Mouse (Mus musculus): Measurements from ENCODE around the gene Zfp536.
"Not testable (repeated sequence)": the region's sequence is repeated elsewhere in the genome, so short reads cannot be mapped to it uniquely, and the experiment has no call there.

Zfp536 gene

GRCm38 (mm10) chr7:37753024-37753423, 20.4 kb downstream of the Zfp536 start:
- DNase-seq: no peak

- DNase-seq: no peak
These were observed 27.2 kb downstream of the Zfp536 start for GRCm38 (mm10) chr7:37746133-37746761.

- no peak for DNase-seq
These were observed 30.1 kb downstream of the Zfp536 start for GRCm38 (mm10) chr7:37743350-37743749.

DNA sequence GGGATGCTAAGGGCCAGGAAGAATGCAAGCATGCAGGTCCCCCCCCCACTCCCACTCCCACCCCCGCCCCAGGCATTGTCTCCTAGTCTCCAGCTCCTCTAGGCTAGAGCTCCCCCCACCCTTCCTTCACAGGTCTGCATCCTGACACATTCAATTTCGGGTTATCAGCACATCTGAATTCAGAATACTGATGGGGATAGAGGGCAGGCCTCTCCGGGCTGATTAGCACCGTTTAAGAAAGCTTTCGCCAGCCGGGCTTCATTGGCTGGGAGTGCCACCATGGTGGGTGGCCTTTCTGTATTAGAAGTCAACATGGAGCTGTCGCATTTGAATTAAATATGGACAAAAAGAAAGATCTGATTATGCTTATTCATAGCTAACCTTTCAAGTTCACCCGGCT, 36.2 kb downstream of the Zfp536 start:
- DNase-seq: no peak

GRCm38 (mm10) chr7:37736413-37736720, 37.1 kb downstream of the Zfp536 start:
- DNase-seq: no peak

- no peak for DNase-seq
These were observed 37.6 kb downstream of the Zfp536 start for GRCm38 (mm10) chr7:37735707-37736412.

DNA sequence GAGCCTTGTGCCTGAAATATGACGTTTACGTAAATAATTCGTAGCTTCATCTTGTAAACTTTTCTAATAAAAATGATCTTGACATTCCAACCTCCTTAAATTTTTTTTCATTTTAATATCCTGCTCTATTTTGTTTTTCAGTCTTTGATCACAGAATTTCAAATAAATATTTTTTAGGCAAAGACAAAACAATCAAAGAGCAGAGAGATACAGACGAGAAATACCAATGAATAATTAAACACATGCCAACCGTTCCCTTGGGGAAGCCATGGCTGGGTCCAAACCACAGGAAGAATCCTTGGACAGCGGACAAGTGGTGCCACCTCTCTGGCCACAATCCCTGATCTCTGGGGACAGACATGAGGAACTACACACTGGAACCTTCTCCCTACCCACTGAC, 38.3 kb downstream of the Zfp536 start:
- DNase-seq: no peak

DNA sequence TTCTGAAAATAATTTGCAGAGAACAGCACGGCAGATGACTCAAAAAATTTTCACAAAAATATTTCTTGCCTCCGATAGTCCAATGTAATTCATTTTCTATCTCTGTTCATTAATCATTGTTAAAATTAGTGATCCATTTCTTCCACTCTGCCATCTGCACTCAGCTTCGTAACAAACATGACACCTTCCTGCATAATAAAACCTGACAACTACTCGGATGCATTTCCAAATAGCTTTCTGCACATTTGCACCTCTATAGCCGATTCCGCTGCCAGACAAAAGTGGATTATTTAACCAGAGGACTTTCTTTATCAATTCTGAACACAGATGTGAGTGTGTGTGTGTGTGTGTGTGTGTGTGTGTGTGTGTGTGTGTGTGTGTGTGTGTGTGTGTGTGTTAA, 38.9 kb downstream of the Zfp536 start:
- DNase-seq: no peak

DNA sequence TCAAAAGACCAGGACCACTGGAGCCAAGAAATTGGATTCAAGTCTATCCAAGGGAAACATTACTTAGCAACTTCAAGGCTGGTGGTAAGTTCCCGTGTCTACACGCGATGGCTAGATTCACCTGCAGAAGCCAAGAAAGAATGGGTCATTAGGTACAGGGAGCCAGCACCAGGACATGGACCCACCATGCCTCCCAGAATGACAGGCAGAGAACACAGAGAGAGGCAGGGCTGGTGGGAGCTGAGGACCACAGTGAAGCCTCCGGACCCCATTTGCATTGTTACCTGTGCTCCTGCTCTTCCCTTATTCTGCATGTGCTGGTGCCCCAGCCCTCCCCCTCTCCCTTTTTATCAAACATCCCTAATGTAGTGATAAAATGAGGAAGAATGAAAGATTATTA, 39.4 kb downstream of the Zfp536 start:
- no peak for DNase-seq

DNA sequence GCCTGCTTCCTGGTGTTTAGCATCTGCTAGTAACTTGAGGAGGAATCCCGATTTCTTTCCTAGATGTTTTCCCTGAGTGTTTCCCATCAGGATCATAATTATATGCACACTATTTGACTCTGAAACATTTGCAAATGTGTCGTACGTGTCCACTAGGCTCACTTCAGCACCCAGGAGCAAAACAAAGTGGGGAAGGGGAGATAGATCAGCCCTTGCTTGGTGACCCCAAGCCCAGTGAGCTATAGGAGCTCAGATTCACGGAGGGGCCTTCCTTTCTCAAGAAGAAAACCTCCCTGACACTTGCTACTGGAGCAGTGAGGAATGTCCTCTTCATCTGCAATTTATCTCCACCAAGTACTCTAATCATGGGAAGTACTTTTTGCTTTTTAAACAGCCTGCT, 40.7 kb downstream of the Zfp536 start:
- no peak for DNase-seq

DNA sequence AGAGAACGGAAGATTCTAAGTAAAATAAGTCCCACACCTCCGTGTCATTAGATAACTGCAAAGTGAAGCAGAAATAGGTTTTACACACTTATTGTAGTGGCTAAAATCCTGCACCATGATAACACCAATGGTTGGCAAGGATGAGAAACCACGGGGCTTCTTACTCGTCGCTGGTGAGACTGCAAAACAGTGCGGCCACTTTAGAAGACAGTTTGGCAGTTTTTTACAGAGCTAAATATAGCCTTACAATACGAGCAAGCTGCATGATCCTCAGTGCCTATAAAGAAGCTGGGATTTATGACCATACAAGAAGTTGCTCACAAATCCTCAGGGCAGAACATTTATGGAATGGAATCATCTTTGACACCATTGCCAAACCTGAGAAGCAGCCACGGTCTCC, 45.7 kb downstream of the Zfp536 start:
- no peak for DNase-seq

- DNase-seq: no peak
These were observed 49.2 kb downstream of the Zfp536 start for GRCm38 (mm10) chr7:37724002-37724790.

DNA sequence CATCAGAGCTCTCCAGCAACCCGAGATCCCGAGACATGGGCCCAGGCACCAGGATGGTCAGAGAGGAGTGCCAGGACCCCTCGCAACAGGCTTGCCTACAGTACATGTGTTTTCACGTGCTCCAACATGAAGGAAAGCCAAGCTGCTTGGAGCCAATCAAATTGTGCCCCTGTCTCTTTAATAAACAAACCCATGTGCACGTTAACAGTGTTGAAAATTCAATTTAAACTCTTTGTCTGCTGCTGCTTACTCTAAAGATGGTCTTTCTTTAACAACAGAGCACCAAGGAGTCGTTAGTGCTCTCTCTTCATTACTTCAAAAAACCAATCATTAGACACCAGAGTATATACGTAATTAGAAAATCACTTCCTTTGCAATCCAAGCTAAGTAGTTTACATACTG, 50.2 kb downstream of the Zfp536 start:
- no peak for DNase-seq

- peak; percentile 42 for DNase-seq
These were observed 51.8 kb downstream of the Zfp536 start for GRCm38 (mm10) chr7:37721676-37722075.

DNA sequence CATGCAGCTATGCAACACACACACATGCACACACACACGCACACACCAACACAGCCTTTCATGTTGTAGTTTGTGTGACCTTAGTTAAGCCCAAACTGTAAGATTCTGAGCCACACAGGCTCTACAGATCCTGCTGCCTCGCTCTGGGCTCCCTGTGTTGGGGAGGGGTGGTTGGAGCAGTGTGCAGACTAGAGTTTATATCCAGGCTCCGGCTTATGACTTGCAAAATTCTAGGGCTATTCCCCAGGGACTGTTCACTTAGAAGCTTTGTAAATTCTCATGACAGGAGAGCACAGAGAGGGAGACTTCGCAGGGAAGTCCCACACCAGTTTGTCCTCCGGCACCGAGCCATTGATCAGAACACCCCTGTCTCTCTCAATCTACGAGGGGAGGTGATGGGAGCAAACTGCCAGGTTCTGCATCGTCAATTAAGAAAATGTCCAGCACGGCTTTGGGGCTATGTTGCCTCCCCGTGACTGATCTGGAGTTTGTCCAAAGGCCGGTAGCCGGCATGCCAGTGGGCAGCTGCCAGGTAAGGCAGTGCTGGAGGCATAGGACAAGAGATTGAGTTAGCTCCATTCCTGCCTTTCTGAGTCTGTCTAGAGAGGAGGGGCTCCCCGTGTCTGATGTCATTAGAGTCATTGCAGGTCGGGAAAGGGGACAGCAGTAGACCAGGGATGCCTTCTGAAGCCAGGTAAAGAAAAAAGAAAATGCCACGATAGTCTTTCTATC, 54.6 kb downstream of the Zfp536 start:
- peak; percentile 47 for DNase-seq

- no peak for DNase-seq
These were observed 56.4 kb downstream of the Zfp536 start for GRCm38 (mm10) chr7:37717071-37717470.

- peak; percentile 32 for DNase-seq
These were observed 56.8 kb downstream of the Zfp536 start for GRCm38 (mm10) chr7:37716626-37717025.

- DNase-seq: no peak
These were observed 69.0 kb downstream of the Zfp536 start for GRCm38 (mm10) chr7:37704464-37704863.

GRCm38 (mm10) chr7:37697378-37697777, 76.1 kb downstream of the Zfp536 start:
- not testable (repeated sequence) for DNase-seq

- no peak for DNase-seq
These were observed 78.4 kb downstream of the Zfp536 start for GRCm38 (mm10) chr7:37695066-37695465.

DNA sequence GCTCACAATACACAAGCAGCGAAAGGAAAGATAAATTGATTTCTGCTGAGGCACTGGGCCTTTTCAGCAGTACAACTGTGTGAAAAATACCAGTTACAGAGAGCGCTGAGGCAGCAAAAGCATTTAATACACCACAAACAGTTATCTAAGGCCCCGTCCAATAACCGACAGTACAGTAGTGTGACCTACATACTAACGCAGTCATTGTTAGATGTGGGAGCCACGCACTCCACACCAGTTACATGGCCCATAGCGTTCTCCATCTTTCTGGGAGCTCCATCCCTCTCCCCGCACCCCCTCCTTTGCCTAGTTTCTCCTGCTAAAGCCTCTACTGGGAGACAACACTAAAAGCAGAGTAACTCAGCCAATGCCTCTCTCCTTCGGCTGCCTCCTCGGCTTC, 82.8 kb downstream of the Zfp536 start:
- no peak for DNase-seq

DNA sequence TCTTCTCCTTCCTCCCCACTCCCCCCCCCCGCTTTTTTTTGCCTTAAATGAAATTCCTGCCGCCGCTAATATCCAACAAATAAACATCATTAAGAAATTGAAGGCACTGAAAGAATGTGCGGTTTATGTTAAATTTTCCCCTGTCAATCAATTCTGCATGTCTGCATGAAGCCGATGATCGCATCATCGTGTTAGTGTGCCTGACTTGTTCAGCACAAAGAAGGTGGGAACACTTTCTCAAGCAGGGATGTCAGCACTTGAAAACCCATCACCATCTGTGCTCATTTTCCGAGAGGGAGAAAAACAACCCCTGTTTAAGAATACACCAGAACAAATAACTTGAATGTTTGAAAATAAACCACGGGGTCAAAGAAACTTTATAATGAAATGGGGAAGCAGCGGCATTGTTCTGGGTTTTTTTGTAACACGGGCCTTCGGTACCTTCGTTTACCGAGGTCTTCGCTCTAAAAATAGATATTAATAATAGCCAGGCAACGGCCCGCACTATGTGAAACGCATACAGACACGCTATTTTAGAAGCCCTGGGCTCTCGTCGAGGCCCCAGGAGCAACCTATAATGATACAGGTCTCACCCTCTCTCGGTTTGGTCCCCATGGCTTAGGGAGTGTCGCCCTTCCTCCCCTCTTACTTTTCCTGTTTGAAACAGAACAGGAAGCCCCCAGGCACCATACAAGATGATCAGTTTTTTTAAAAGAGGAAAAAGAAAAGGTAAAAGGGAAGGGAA, 83.7 kb downstream of the Zfp536 start:
- no peak for DNase-seq

DNA sequence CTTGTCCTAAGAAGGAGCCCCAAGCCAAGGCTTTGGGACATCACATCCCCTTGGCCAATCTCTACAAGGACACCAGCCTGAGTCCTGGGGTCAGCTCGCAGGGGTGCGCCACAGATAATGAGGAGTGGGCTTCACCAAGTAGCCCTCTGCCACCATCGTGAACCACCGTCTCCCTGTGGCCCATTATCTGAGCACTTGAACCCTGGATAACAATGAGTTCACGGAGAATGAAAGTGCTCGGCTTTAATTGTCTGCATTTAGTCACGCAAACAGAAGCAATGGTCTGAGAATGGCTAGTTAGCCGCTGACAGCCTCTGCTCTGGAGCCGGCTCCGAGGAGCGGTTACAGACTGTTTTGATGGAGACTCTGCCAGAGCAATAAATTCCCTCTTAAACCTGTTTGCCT, 84.3 kb downstream of the Zfp536 start:
- no peak for DNase-seq
